Mouse (Mus musculus): ENCODE results near the gene As3mt. TPM values are rescaled to one million over a fixed set of nuclear protein-coding genes. Genes with fewer than 3 reads are reported as not detected.

As3mt gene
- polyA plus RNA-seq, 1 experiment from 2014 or later: 50.6 TPM

- Histone ChIP-seq H3K27ac (ENCODE audit: low read depth) (no peak overlapping the region), H3K27me3 (replicated peaks; ENCODE audit: control insufficient read depth, insufficient read depth, low read length) (peaks cover 22% of the 10 kb centered on the region; the same call in 1 of the 2 replicates), H3K9me3 (ENCODE audit: control insufficient read depth, low read length) (no peaks in the 10 kb centered on the region), H3K4me3 (ENCODE audit: low read depth, low read length) (peak overlapping the region; percentile 96), H3K36me3 (ENCODE audit: control insufficient read depth, insufficient read depth, low read length) (no peaks in the 10 kb centered on the region), H3K4me1 (replicated peaks; ENCODE audit: control insufficient read depth, insufficient read depth, low read length) (peaks cover 9% of the 10 kb centered on the region), H3K9ac (ENCODE audit: low read length) (peak overlapping the region; percentile 63), H3K4me2 (ENCODE audit: low read length) (peak overlapping the region; percentile 86)
- no peak for ATAC-seq (replicated peaks; ENCODE audit: low FRiP score, low TSS enrichment, low read depth)
- WGBS: under 1% methylated on average over 50 of the region's 50 CpGs
- peak; percentile 79 for DNase-seq (ENCODE audit: low spot score)
These were observed 55.2 kb downstream of the As3mt start for GRCm38 (mm10) chr19:46762291-46762991.

- DNase-seq (ENCODE audit: low spot score): peak; percentile 77
These were observed 55.7 kb downstream of the As3mt start for GRCm38 (mm10) chr19:46762992-46763342.

GRCm38 (mm10) chr19:46763356-46763755, 56.1 kb downstream of the As3mt start:
- no peak for ATAC-seq (replicated peaks; ENCODE audit: low FRiP score, low TSS enrichment, low read depth)
- H3K27me3 ChIP-seq (replicated peaks; ENCODE audit: control insufficient read depth, insufficient read depth, low read length): peaks cover 22% of the 10 kb centered on the region; the same call in 1 of the 2 replicates
- no peak for DNase-seq (ENCODE audit: low spot score)
- H3K4me1 ChIP-seq (replicated peaks; ENCODE audit: control insufficient read depth, insufficient read depth, low read length): peaks cover 9% of the 10 kb centered on the region
- no peaks in the 10 kb centered on the region for H3K36me3 ChIP-seq (ENCODE audit: control insufficient read depth, insufficient read depth, low read length)
- H3K27ac ChIP-seq (ENCODE audit: low read depth): no peak overlapping the region
- peak overlapping the region; percentile 96 for H3K4me3 ChIP-seq (ENCODE audit: low read depth, low read length)
- no peaks in the 10 kb centered on the region for H3K9me3 ChIP-seq (ENCODE audit: control insufficient read depth, low read length)
- WGBS: 24% methylated on average over 7 of the region's 7 CpGs
- H3K4me2 ChIP-seq (ENCODE audit: low read length): peak overlapping the region; percentile 86
- H3K9ac ChIP-seq (ENCODE audit: low read length): no peak overlapping the region

More at GRCm38 (mm10) chr19:46762992-46763342, 55.7 kb downstream of the As3mt start:
- Histone ChIP-seq H3K4me3 (ENCODE audit: low read depth, low read length) (peak overlapping the region; percentile 96), H3K36me3 (ENCODE audit: control insufficient read depth, insufficient read depth, low read length) (no peaks in the 10 kb centered on the region), H3K4me2 (ENCODE audit: low read length) (peak overlapping the region; percentile 86), H3K27me3 (replicated peaks; ENCODE audit: control insufficient read depth, insufficient read depth, low read length) (peaks cover 22% of the 10 kb centered on the region; the same call in 1 of the 2 replicates), H3K4me1 (replicated peaks; ENCODE audit: control insufficient read depth, insufficient read depth, low read length) (peaks cover 9% of the 10 kb centered on the region), H3K9ac (ENCODE audit: low read length) (no peak overlapping the region), H3K27ac (ENCODE audit: low read depth) (no peak overlapping the region), H3K9me3 (ENCODE audit: control insufficient read depth, low read length) (no peaks in the 10 kb centered on the region)
- no peak for ATAC-seq (replicated peaks; ENCODE audit: low FRiP score, low TSS enrichment, low read depth)
- WGBS: 4% methylated on average over 19 of the region's 19 CpGs

DNA sequence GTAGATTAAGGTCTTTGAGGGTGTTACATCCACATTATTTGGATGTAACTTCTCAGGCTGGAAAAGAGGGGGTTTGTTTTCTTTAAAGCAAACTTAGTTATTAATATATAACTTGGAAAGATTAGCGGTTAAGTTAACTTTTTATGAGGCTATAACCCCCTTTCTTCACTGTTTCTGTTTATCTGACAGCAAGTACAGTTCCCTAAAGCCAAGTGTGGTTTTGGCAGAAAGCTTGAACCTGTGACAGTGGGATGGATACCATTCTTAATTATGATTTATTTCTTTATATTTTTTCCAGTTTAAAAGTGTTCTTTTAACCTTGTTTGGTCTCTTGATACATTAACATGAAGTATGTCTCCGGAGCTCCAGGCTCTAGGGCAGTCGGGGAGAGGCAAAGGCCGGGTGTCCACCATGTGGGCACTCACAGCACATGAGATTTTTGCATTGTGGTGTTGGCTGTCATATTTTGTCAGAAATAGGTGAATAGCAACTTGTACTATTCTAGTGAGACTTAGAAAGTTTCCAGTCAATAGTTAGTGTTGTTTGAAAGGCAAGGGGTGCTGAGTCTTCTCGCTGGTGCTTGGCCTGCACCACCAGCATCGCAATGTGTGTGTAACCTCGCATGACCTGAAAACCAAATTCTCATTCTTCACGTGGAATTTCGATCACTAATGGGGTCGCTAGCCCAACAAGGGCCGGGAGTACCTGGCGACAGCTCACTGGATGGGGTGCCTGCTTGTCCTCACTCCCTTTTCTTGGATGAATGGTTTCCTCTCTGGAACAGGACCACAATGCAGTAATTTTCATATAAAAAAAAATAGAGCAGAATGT, 56.9 kb downstream of the As3mt start:
- H3K4me1 ChIP-seq (replicated peaks; ENCODE audit: control insufficient read depth, insufficient read depth, low read length): peaks cover 9% of the 10 kb centered on the region
- ATAC-seq (replicated peaks; ENCODE audit: low FRiP score, low TSS enrichment, low read depth): no peak
- no peak overlapping the region for H3K9ac ChIP-seq (ENCODE audit: low read length)
- H3K27ac ChIP-seq (ENCODE audit: low read depth): no peak overlapping the region
- H3K4me3 ChIP-seq (ENCODE audit: low read depth, low read length): no peak overlapping the region; the same call in 1 of the 2 replicates
- no peaks in the 10 kb centered on the region for H3K9me3 ChIP-seq (ENCODE audit: control insufficient read depth, low read length)
- H3K27me3 ChIP-seq (replicated peaks; ENCODE audit: control insufficient read depth, insufficient read depth, low read length): peaks cover 22% of the 10 kb centered on the region; the same call in 1 of the 2 replicates
- WGBS: 71% methylated on average over 12 of the region's 12 CpGs
- peak overlapping the region; percentile 86; the same call in 1 of the 2 replicates for H3K4me2 ChIP-seq (ENCODE audit: low read length)
- DNase-seq (ENCODE audit: low spot score): no peak
- H3K36me3 ChIP-seq (ENCODE audit: control insufficient read depth, insufficient read depth, low read length): no peaks in the 10 kb centered on the region

- 78% methylated on average over 9 of the region's 9 CpGs for WGBS
- Histone ChIP-seq H3K27ac (ENCODE audit: low read depth) (no peak overlapping the region), H3K4me1 (replicated peaks; ENCODE audit: control insufficient read depth, insufficient read depth, low read length) (peaks cover 9% of the 10 kb centered on the region), H3K36me3 (ENCODE audit: control insufficient read depth, insufficient read depth, low read length) (no peaks in the 10 kb centered on the region), H3K9me3 (ENCODE audit: control insufficient read depth, low read length) (no peaks in the 10 kb centered on the region), H3K4me3 (ENCODE audit: low read depth, low read length) (no peak overlapping the region), H3K4me2 (ENCODE audit: low read length) (no peak overlapping the region), H3K9ac (ENCODE audit: low read length) (no peak overlapping the region), H3K27me3 (replicated peaks; ENCODE audit: control insufficient read depth, insufficient read depth, low read length) (peaks cover 22% of the 10 kb centered on the region; the same call in 1 of the 2 replicates)
- ATAC-seq (replicated peaks; ENCODE audit: low FRiP score, low TSS enrichment, low read depth) (no peak), DNase-seq (ENCODE audit: low spot score) (no peak)
These were observed 57.5 kb downstream of the As3mt start for GRCm38 (mm10) chr19:46764763-46765117.

DNA sequence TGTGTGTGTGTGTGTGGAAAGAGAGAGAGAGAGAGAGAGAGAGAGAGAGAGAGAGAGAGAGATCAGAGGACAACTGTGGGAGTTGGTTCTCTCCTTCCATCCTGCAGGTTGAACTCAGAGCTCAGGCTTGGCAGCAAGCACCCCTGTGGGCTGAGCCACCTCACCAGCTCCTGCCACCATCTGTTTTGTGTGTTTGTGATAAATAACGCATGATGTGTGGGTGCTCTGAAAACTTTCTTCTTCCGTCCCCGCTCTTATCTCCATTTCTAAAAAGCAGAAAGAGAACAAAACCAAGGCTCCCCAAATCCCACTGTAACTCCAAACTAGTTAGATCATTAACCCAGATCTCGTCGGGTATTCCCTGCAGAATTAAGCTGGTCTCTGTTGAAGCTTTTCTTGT, 58.9 kb downstream of the As3mt start:
- Histone ChIP-seq H3K27ac (ENCODE audit: low read depth) (no peak overlapping the region), H3K36me3 (ENCODE audit: control insufficient read depth, insufficient read depth, low read length) (no peaks in the 10 kb centered on the region), H3K4me2 (ENCODE audit: low read length) (no peak overlapping the region), H3K9me3 (ENCODE audit: control insufficient read depth, low read length) (no peaks in the 10 kb centered on the region), H3K9ac (ENCODE audit: low read length) (no peak overlapping the region), H3K4me3 (ENCODE audit: low read depth, low read length) (no peak overlapping the region), H3K27me3 (replicated peaks; ENCODE audit: control insufficient read depth, insufficient read depth, low read length) (peaks cover 22% of the 10 kb centered on the region; the same call in 1 of the 2 replicates), H3K4me1 (replicated peaks; ENCODE audit: control insufficient read depth, insufficient read depth, low read length) (peaks cover 9% of the 10 kb centered on the region)
- WGBS: 76% methylated on average over 5 of the region's 5 CpGs
- ATAC-seq (replicated peaks; ENCODE audit: low FRiP score, low TSS enrichment, low read depth): no peak
- no peak for DNase-seq (ENCODE audit: low spot score)

DNA sequence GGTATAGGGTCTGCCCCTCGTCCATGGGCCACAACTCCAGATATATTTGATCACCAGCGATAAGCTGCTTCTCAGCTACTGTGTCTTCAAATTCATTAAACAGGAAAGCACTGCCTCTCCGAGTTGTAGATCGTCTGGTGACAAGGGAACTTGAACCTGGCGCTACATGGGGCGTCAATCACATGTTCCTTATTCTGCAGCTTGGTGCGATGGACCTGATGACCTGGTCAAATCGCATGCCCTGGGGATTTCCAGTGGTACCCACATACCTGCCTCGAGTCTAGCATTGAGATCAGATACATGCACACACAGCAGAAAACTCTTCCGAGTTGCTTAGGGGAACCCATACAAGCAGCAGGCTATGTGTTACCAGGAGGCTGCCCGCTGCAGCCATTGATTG, 62.5 kb downstream of the As3mt start:
- Histone ChIP-seq H3K27ac (ENCODE audit: low read depth) (no peak overlapping the region), H3K4me1 (replicated peaks; ENCODE audit: control insufficient read depth, insufficient read depth, low read length) (no peaks in the 10 kb centered on the region), H3K36me3 (ENCODE audit: control insufficient read depth, insufficient read depth, low read length) (no peaks in the 10 kb centered on the region), H3K9ac (ENCODE audit: low read length) (no peak overlapping the region), H3K4me2 (ENCODE audit: low read length) (no peak overlapping the region), H3K27me3 (replicated peaks; ENCODE audit: control insufficient read depth, insufficient read depth, low read length) (no peaks in the 10 kb centered on the region), H3K4me3 (ENCODE audit: low read depth, low read length) (no peak overlapping the region), H3K9me3 (ENCODE audit: control insufficient read depth, low read length) (no peaks in the 10 kb centered on the region)
- 85% methylated on average over 11 of the region's 11 CpGs for WGBS
- DNase-seq (ENCODE audit: low spot score) (no peak), ATAC-seq (replicated peaks; ENCODE audit: low FRiP score, low TSS enrichment, low read depth) (no peak)

- WGBS: 76% methylated on average over 6 of the region's 6 CpGs
- DNase-seq (ENCODE audit: low spot score): no peak
These were observed 64.5 kb downstream of the As3mt start for GRCm38 (mm10) chr19:46771801-46772200.

More at GRCm38 (mm10) chr19:46771801-46772200, 64.5 kb downstream of the As3mt start:
- no peak for ATAC-seq (replicated peaks; ENCODE audit: low FRiP score, low TSS enrichment, low read depth)
- no peak overlapping the region for H3K9ac ChIP-seq (ENCODE audit: low read length)
- no peaks in the 10 kb centered on the region for H3K27me3 ChIP-seq (replicated peaks; ENCODE audit: control insufficient read depth, insufficient read depth, low read length)
- H3K4me2 ChIP-seq (ENCODE audit: low read length): no peak overlapping the region
- H3K4me3 ChIP-seq (ENCODE audit: low read depth, low read length): no peak overlapping the region
- no peak overlapping the region for H3K27ac ChIP-seq (ENCODE audit: low read depth)
- no peaks in the 10 kb centered on the region for H3K9me3 ChIP-seq (ENCODE audit: control insufficient read depth, low read length)
- H3K36me3 ChIP-seq (ENCODE audit: control insufficient read depth, insufficient read depth, low read length): no peaks in the 10 kb centered on the region
- H3K4me1 ChIP-seq (replicated peaks; ENCODE audit: control insufficient read depth, insufficient read depth, low read length): no peaks in the 10 kb centered on the region
